Mouse (Mus musculus) kidney, postnatal 10 days (tissue): ENCODE measurements around the gene Slc7a4.
"Not testable (repeated sequence)": the region's sequence is repeated elsewhere in the genome, so short reads cannot be mapped to it uniquely, and the experiment has no call there.

Source experiments
- DNase-seq: peaks from one replicate; pipeline ENCODE4 v3.0.0; 2021; ENCODE audit warnings: mixed read lengths

Gene Slc7a4

GRCm38 (mm10) chr16:17583064-17583463 lies at the start of gene Slc7a4:
TSS of gene Slc7a4 (minus strand) at chr16:17583214.
- peak; percentile 27 for DNase-seq

- no peak for DNase-seq
Measured at GRCm38 (mm10) chr16:17632580-17632979, 49.6 kb upstream of the Slc7a4 start.

DNA sequence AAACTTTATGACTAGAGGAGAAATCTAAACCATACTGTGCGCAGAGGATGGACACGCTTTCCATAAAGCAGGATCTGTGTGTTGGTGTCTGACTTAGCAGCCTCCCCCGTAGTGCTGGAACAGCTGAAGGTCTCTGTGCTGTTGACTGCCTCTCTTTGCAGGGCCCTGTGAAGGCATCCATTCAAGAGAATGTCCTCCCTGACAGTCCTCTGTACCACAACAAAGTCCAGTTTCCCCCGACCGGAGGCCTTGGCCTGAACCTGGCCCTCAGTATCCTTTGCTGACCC lies 43.2 kb upstream of the Slc7a4 start:
- no peak for DNase-seq

DNA sequence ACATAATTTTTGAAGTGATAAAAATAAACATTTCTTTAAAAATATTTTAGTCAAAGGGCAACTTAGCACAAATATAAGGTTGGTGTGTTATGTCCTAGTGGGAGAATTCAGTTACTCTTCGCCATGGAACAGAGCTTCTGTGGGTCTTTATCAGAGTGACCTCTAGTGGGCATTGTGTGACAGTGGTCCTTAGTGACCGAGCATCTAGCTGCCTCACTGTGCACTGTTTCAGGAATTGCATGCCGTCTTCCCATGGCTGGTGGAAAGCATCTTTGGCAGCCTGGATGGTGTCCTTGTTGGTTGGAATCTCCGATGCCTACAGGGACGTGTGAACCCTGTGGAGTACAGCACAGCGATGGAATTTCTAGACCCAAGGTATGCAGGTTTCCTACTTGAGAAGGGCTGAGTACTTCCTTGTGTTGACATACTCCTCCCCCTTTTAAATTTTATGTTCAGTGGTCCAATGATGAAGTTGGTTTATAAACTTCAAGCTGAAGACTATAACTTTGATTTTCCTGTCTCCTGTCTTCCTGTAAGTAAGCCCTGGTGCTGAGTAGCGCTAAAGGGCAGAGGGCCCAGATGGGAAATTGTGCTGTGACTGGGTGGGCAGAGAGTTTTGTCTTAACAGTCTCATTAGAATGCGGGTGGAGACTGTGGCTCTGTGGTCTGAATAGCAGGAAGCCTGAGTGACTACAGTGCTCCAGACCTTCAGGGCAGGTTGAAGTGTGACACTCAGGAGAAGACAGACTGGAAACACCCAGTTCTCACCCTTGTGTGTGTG lies 42.7 kb upstream of the Slc7a4 start:
- no peak for DNase-seq

DNA sequence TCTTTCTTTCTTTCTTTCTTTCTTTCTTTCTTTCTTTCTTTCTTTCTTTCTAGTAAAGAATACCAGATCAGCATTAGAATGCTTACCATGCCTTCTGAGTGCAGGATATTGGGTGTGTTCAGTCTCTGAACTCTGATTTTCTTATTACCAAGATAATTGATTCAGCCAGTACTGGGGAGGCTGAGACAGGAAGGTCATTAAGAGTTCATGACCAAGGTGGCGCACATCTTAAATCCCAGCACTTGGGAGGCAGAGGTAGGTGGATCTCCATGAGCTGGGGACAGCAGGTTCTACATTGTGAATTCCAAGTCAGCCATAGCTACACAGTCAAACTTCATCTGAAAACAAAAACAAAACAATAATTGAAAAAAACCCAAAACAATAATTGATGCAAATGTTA lies 38.9 kb upstream of the Slc7a4 start:
- no peak for DNase-seq

DNA sequence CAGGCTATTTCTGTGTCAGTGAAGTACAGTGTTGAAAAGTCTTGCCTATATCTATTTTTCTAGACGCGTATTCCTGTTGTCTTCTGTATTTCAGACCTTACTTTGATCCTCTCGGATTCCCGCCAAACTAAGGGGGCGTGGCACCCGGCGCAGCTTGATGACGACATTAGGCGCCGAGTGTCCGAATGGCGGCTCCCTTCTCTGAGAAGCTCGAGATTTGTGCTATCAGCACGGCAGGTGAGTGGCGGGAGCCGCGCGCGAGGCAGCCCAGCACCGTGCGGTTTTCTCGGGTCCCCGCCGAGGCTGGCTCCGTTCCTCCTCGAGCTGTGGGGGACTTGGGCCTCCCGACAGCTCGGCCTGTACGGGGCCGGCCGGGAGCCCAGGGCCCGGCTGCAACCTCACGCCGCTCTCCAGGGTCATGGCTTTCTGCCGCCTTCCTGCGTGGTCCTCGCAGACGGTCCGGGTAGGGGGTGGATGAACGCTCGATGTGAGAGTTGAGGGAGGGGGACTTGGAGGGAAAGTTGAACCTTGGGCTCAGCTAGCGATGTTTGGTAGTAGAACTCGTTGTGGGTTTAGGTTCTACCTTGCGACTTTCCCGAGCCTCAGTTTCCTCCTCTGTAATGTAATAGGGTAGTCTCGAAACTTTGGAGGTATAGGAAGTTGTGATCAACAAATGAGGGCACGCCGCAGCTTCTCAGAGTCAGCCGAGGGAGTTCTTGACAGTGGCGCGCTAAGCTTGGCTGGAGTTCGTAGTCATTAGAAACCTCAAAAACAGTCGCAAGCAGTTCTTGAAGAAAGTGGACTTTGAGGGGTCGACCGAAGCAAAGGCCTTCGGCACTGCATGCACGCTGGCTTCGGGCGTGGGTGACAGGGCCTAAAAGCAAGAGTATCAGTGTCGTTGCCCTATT lies 36.4 kb upstream of the Slc7a4 start, which contains the start of gene Smpd4:
Gene Smpd4 (plus strand): TSS at position 157 of the 908 bp plus-strand sequence.
- DNase-seq: peak; percentile 96

GRCm38 (mm10) chr16:17617922-17618565 lies 35.0 kb upstream of the Slc7a4 start:
- DNase-seq: peak; percentile 76

DNA sequence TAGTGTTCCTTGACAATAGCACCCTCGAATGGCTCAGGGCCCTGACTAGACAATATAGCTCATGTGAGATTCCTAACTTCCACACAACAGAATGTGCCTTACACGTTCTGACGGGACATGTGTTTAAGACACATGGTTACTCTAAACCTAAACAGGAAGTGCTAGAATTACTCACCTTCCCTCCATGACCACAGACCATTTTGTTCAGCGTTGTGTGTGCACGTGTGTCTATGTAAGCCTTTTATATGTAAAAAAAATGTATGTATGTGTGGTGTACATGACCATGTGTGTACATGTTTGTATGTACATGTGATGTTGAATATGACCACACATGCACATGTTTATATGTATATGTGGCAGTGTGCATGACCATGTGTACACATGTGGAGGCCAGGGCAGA lies 33.2 kb upstream of the Slc7a4 start:
- no peak for DNase-seq

GRCm38 (mm10) chr16:17614740-17615139 lies 31.7 kb upstream of the Slc7a4 start:
- DNase-seq: not testable (repeated sequence)

GRCm38 (mm10) chr16:17611383-17611782 lies 28.4 kb upstream of the Slc7a4 start:
- no peak for DNase-seq

- no peak for DNase-seq
Measured at GRCm38 (mm10) chr16:17605684-17606083, 22.7 kb upstream of the Slc7a4 start.

- DNase-seq: no peak
Measured at GRCm38 (mm10) chr16:17604941-17605340, 21.9 kb upstream of the Slc7a4 start.

DNA sequence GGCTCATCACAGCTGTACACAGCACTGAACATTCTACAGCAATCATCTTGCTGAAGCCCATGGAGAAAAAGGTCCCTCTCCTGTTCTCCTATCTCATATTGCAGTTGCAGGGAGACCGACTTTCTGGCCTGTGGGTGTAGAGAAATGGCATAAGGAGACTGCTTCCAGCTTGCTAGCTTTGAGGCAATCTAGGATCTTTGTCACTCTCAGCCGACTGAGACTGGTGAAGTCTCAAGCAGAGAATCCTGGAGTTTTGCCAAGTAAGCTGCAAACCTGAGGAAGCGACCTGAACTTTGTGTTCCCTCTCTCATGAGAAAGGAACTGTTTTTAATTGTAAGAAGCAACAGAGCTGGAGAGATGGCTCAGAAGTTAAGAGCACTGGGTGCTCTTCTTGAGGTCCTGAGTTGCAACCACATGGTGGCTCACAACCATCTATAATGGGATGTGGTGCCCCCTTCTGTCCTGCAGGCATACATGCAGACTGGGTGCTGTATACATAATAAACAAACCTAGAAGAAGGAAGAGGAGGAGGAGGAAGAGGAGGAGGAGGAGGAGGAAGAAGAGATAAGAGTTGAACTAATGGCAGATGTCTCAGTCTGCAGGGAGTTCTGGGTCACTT lies 18.0 kb upstream of the Slc7a4 start:
- no peak for DNase-seq

DNA sequence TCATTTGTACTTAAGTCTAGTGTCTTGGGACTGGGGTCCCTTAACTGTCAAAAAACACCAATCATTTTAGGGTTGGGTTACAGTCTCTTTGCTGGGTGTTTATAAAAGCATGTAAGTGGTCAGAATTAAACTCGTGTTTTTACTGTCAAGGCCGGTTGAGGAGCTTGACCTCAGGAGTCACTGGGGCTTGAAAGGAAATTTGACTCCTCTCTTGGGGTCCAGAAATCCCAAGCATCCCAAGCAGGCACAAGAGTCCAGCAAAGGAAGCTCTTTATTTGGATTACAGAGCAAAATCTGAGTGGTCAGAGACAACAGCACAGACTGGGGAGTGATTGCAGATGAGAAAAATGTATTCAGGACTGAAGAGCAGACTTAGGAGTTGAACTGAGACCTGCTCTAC lies 7.7 kb upstream of the Slc7a4 start:
- no peak for DNase-seq

- no peak for DNase-seq
Measured at GRCm38 (mm10) chr16:17584555-17584954, 1.5 kb upstream of the Slc7a4 start.

GRCm38 (mm10) chr16:17576825-17577215 lies 6.2 kb downstream of the Slc7a4 start:
- no peak for DNase-seq

- peak; percentile 86 for DNase-seq
Measured at GRCm38 (mm10) chr16:17575870-17576824, 6.9 kb downstream of the Slc7a4 start.

DNA sequence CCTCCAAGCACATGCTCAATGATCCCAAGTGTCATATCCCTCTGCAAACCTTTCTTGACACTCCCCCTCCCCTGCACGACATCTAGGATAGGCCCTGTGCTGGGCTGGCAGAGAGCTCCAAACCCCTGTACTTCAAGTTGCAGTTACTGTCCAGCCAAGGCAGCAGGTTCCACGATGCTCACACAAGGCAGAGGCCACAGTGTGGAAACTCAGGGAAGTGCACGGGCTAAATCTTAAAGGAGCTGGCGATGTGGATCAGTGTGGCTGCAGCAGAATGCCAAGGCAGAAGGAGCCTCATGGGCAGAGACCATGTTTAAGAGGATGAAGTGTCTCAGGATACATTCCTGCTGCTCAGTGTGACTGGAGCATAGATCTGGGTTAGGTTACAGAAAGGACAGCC lies 16.8 kb downstream of the Slc7a4 start:
- DNase-seq: no peak

- peak; percentile 1 for DNase-seq
Measured at GRCm38 (mm10) chr16:17564771-17565170, 18.2 kb downstream of the Slc7a4 start.

GRCm38 (mm10) chr16:17564221-17564620 lies 18.8 kb downstream of the Slc7a4 start:
- no peak for DNase-seq

DNA sequence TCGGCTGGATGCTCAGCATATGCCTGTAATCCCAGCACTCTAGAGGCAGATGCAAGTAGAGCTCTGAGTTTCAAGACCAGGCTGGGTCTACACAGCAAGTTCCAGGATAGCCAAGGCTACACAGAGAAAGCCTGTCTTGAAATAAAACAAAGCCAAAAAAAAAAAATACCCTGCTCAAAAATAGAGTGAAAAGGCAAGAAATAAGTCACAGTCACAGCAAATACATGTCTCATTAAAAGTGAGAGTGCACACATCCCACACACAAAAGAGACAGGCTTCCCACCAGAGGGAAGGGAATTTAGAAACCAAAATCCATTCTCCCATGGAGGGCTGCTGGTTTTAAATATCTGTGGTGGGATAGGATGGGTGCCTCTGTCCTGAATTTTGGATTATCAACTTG lies 19.4 kb downstream of the Slc7a4 start:
- DNase-seq: no peak

- DNase-seq: peak; percentile 73
Measured at GRCm38 (mm10) chr16:17561751-17562208, 21.2 kb downstream of the Slc7a4 start, which contains the start of gene P2rx6. TSS of gene P2rx6 (plus strand) at chr16:17561885.
